ENCODE assay signal across 14 mouse cellular contexts in genomic region chr3:34561709-34562108, GRCm38 (mm10).
DNase-seq lines count a peak whose midpoint lies in the region; ATAC-seq and TF ChIP-seq lines count a peak whose summit lies in the region.
"Had no signal": no experiment of that assay in that cellular context is flagged by ENCODE, and none has a peak within 500 bp of the region (broad histone marks: within the 10 kb centered on the region; RNA-seq: fewer than 3 reads in every experiment).

No protein-coding gene starts in this region.

- peak overlapping the region; percentile 69 for H3K9ac ChIP-seq in forebrain, embryonic 11.5 days (ENCODE audit: low read length)
- H3K9ac ChIP-seq in hindbrain, embryonic 15.5 days = no peak overlapping the region
- H3K9ac ChIP-seq: heart, embryonic 15.5 days; liver, embryonic 14.5 days had no signal

- peaks cover 27% of the 10 kb centered on the region for H3K4me1 ChIP-seq in forebrain, embryonic 11.5 days (replicated peaks; ENCODE audit: control insufficient read depth, insufficient read depth, low read length)
- H3K4me1 ChIP-seq in hindbrain, embryonic 15.5 days (replicated peaks) = peaks cover 10% of the 10 kb centered on the region
- H3K4me1 ChIP-seq: heart, embryonic 15.5 days had no signal

- WGBS in forebrain, embryonic 11.5 days = 14% methylated on average over 5 of the region's 5 CpGs
- WGBS in hindbrain, embryonic 15.5 days = 14% methylated on average over 5 of the region's 5 CpGs

- peak overlapping the region; percentile 57 for H3K4me2 ChIP-seq in forebrain, embryonic 11.5 days (ENCODE audit: low read depth, low read length, severe bottlenecking)
- peak overlapping the region; percentile 20 for H3K4me2 ChIP-seq in hindbrain, embryonic 15.5 days
- H3K4me2 ChIP-seq: heart, embryonic 15.5 days had no signal

- peak; percentile 94 for DNase-seq in brain, embryonic 14.5 days (ENCODE audit: low read depth)
- peak; percentile 66 for DNase-seq in forebrain, embryonic 11.5 days (ENCODE audit: low spot score)
- DNase-seq in neural tube, embryonic 10.5 days (ENCODE audit: extremely low spot score, low spot score) = peak; percentile 42
- DNase-seq in ovary, postnatal 14 days (ENCODE audit: low spot score) = no peak
- DNase-seq in urinary bladder, postnatal 14 days (ENCODE audit: low spot score) = no peak
- DNase-seq: cerebellum, postnatal 10 days; gastrocnemius, postnatal 36 days; thymus, adult 18-20 months had no signal

- H3K27ac ChIP-seq in forebrain, embryonic 11.5 days (ENCODE audit: low read depth, low read length) = peak overlapping the region; percentile 89
- H3K27ac ChIP-seq in hindbrain, embryonic 15.5 days (replicated peaks) = peak overlapping the region; percentile 53; the same call in 1 of the 2 replicates
- H3K27ac ChIP-seq: heart, embryonic 15.5 days; liver, embryonic 14.5 days had no signal

- no peaks in the 10 kb centered on the region for H3K36me3 ChIP-seq in forebrain, embryonic 11.5 days (ENCODE audit: control insufficient read depth, insufficient read depth, low read length)
- no peaks in the 10 kb centered on the region for H3K36me3 ChIP-seq in hindbrain, embryonic 15.5 days
- H3K36me3 ChIP-seq: heart, embryonic 15.5 days had no signal

- H3K4me3 ChIP-seq in forebrain, embryonic 11.5 days (ENCODE audit: low read depth, low read length) = peak overlapping the region; percentile 40
- H3K4me3 ChIP-seq in hindbrain, embryonic 15.5 days = peak overlapping the region; percentile 19
- H3K4me3 ChIP-seq: heart, embryonic 15.5 days had no signal

- no peak for TF ChIP-seq CTCF in brain, embryonic 14.5 days (IDR thresholded peaks at IDR 0.05; ENCODE audit: borderline replicate concordance, extremely low read depth, insufficient read depth, insufficient read length)

- no peak for TF ChIP-seq POLR2A in brain, embryonic 14.5 days (IDR thresholded peaks at IDR 0.05; ENCODE audit: borderline replicate concordance, extremely low read depth, insufficient read depth, insufficient read length, poor library complexity, severe bottlenecking)

- H3K27me3 ChIP-seq in forebrain, embryonic 11.5 days (ENCODE audit: control insufficient read depth, insufficient read depth, low read length) = no peaks in the 10 kb centered on the region
- H3K27me3 ChIP-seq in hindbrain, embryonic 15.5 days = no peaks in the 10 kb centered on the region
- H3K27me3 ChIP-seq: heart, embryonic 15.5 days had no signal

- H3K9me3 ChIP-seq in forebrain, embryonic 11.5 days (ENCODE audit: control insufficient read depth, low read length) = no peaks in the 10 kb centered on the region
- no peaks in the 10 kb centered on the region for H3K9me3 ChIP-seq in hindbrain, embryonic 15.5 days
- H3K9me3 ChIP-seq: heart, embryonic 15.5 days had no signal

- ATAC-seq in forebrain, embryonic 11.5 days (replicated peaks; ENCODE audit: low FRiP score) = peak; percentile 79
- peak; percentile 32; the same call in 1 of the 2 replicates for ATAC-seq in hindbrain, embryonic 15.5 days (ENCODE audit: low FRiP score, low read depth)
- ATAC-seq in cerebellum, adult (ENCODE audit: insufficient number of reproducible peaks, low FRiP score, low TSS enrichment) = no peak
- ATAC-seq in megakaryocyte-erythroid progenitor cell, adult 5-6 weeks (replicated peaks; ENCODE audit: low FRiP score, low TSS enrichment, poor library complexity, severe bottlenecking) = no peak
- ATAC-seq: intestine, embryonic 16.5 days had no signal

Comparison
In these comparisons a context has a peak if more than half of its experiments do, and no peak if none do; other contexts are left out.
1. DNase-seq: peak in brain, embryonic 14.5 days (single experiment), forebrain, embryonic 11.5 days (single experiment) and neural tube, embryonic 10.5 days (single experiment); none in ovary, postnatal 14 days (single experiment) and urinary bladder, postnatal 14 days (single experiment).
2. ATAC-seq: peak in forebrain, embryonic 11.5 days (single experiment) and hindbrain, embryonic 15.5 days (single experiment); none in cerebellum, adult (single experiment) and megakaryocyte-erythroid progenitor cell, adult 5-6 weeks (single experiment).